Mouse (Mus musculus): ENCODE measurements around the gene Ripor3.

DNA sequence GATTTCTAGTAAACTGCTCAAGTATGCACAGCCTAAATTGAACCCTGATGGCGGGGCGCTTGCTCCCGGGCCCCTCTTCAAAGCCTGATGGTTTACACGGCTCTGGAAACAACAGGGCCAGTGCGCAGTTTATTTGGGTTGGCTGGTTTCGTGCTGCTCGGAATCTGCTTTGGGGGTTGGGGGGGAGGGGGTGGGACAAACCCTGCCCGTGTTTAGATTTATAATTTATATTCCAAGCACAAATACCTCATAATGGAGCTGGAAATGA is 46.2 kb upstream of the Ripor3 start:
- no peak for TF ChIP-seq CTCF (IDR thresholded peaks at IDR 0.05; ENCODE audit: low read depth, low read length)
- TF ChIP-seq EP300 (IDR thresholded peaks at IDR 0.05; ENCODE audit: insufficient read depth, low read depth, low read length): no peak
- no peak for TF ChIP-seq POLR2A (IDR thresholded peaks at IDR 0.05; ENCODE audit: insufficient read depth, low read length)
